Mouse (Mus musculus): Measurements from ENCODE around the gene Dnajc27. TPM values are rescaled to one million over a fixed set of nuclear protein-coding genes. Genes with fewer than 3 reads are reported as not detected.
A peak's percentile ranks its signal among the peaks of the same experiment; 100 is the strongest.

Gene Dnajc27
- polyA plus RNA-seq (2016; fragmentation: Nextera tagmentation; extraction: Ambion mirVana) = 3.5 and 4.2 TPM in 2 replicates

DNA sequence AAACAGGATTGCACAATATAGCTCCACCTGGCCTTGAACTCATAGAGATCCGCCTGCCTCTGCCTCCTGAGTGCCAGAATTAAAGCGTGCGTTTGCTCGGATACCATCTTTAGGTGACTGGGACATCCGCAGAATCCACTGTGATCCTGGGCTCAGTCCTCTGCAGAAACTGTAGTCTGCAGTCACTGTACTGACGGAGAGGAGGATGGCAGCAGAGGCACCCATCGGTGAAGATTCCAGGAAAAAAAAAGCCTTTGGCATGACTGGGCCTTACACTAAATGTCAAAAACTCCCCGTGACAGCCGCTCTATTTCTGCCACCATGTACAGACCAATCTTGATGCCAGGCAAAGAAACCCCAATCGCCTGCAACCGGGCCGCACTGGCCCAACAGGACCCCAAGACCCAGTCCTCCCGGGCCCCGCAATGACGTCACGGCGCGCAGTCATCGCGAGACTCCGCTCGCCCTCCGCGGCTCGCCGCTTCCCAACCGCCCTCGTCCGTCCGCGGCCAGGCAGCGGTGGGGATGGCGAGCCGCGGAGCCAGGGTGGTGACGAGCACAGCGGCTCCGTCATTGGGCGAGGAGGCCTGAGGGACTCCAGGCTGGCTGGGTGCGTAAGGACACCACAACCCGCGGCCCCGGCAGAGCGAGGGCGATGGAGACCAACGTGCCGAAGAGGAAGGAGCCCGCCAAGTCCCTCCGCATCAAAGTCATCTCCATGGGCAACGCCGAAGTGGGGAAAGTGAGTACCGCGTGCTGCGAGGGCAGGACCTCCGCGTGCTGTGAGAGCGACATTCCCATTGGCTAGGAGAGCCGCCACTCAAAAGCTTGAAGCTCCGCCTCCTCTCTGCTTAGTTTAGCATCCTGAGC is at the start of gene Dnajc27:
TSS of gene Dnajc27 (plus strand) at position 452 of the 870 bp plus-strand sequence.
- peak; percentile 95 for ATAC-seq
- Histone ChIP-seq H3K9ac (peak within 1 kb of the TSS; percentile 73), H3K27ac (peak within 1 kb of the TSS; percentile 91), H3K9me3 (replicated peaks) (no peaks in the 10 kb centered on the region), H3K36me3 (peaks cover 17% of the 10 kb centered on the region), H3K4me2 (peak within 1 kb of the TSS; percentile 91), H3K4me3 (peak within 1 kb of the TSS; percentile 68), H3K4me1 (peaks cover 24% of the 10 kb centered on the region), H3K27me3 (replicated peaks) (no peaks in the 10 kb centered on the region; the same call in 1 of the 2 replicates)
- 5% methylated on average over 59 of the region's 59 CpGs for WGBS (ENCODE audit: insufficient replicate concordance)

DNA sequence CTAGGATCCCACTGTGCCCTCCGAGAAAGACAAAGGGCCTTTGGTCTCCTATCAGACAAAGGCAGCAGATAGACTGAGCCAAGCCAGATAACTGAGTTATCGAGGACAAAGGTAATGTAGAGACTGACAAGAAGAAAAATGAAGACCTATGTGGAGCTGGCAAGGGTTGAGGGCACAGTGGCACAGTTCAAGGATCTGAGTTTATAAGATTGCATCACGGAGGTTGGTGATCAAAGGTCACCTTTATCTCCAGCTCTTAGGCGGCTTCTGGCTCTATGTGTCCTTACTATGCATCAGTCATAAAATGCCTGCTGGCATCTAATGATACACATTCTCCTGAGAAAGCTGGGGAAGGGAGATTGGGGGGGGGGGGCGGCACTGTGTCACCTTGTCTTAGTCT is 46.2 kb upstream of the Dnajc27 start:
- Histone ChIP-seq H3K36me3 (no peaks in the 10 kb centered on the region), H3K27ac (no peak overlapping the region), H3K4me1 (peaks cover 14% of the 10 kb centered on the region), H3K9ac (no peak overlapping the region), H3K27me3 (replicated peaks) (peaks cover 66% of the 10 kb centered on the region), H3K4me3 (no peak overlapping the region), H3K9me3 (replicated peaks) (no peaks in the 10 kb centered on the region), H3K4me2 (no peak overlapping the region)
- 66% methylated on average over 5 of the region's 5 CpGs for WGBS (ENCODE audit: insufficient replicate concordance)
- no peak for ATAC-seq

DNA sequence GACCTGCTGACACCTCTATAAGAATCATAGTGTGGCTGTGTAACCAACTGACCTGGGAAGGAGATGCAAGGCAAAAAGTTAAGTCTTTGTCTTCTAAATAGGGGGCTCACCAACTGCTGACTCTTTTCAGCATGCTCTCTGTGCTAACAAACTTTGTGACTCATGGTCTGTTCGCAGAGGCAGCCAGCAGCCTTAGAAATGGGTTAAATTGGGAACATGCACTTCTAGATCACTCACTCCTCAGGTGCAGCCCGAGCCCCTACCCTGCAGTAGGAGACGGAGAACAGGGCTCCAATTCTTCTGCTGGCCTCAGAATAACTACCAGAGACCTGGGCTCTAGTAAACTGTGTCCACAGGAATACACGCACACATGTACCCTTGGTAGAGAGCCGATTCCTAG is 44.9 kb upstream of the Dnajc27 start:
- Histone ChIP-seq H3K4me2 (peak overlapping the region; percentile 79; the same call in 1 of the 2 replicates), H3K36me3 (no peaks in the 10 kb centered on the region), H3K27ac (no peak overlapping the region), H3K4me1 (peaks cover 14% of the 10 kb centered on the region), H3K4me3 (no peak overlapping the region), H3K27me3 (replicated peaks) (peaks cover 79% of the 10 kb centered on the region), H3K9me3 (replicated peaks) (no peaks in the 10 kb centered on the region), H3K9ac (no peak overlapping the region)
- ATAC-seq = no peak
- WGBS (ENCODE audit: insufficient replicate concordance) = 25% methylated on average over 5 of the region's 5 CpGs

DNA sequence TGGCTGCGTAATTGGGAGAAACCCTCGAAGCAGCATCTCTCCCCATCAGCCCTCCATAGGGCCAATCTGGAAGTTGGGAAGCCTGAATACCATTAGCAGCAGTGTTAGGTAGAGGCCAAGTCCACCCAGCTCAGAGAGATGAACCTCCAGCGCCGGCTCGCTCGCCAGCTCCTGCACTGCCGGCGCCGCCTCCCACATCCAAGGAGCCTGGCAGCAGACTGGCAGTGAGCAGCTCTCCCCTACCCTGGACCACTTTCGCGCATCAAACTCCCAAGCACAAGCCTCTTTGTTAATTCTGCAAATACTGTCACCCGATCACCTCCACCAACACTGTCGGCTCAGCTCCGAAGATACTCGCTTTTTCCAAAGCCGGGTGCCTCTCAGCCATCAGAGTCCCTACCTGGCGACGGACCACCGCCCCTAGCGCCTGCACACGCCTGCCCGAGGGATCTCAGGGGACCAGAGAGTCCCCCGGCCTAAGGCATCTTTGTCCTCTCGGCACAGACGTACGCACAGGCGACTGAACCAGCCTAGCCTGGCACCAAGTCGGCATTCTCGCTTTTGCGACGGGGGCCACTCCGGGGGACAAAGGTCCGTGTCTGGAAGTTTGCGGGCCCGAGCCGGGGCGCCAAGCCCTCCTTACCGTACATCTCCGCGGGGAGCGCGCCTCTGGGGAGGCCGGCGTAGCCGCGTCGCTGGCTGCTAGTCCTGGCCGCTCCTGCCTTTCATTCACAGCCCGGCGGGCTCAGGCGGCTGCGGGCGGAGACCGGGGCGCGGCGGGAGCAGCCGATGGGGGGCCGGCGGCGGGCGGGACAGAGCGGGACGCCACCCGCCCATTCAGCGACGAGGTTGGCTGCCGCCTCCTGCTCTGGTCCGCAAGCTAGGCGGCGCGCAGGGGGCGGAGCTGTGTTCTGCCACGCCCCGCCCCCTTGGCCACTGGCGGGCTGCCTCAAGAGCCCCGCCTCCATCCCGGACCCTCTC is 44.0 kb upstream of the Dnajc27 start, which contains the start of gene Efr3b:
TSS of gene Efr3b (minus strand) at position 855 of the 981 bp plus-strand sequence.
- Histone ChIP-seq H3K27ac (no peak within 1 kb of the TSS), H3K27me3 (replicated peaks) (peaks cover 81% of the 10 kb centered on the region), H3K36me3 (no peaks in the 10 kb centered on the region), H3K9ac (peak within 1 kb of the TSS; percentile 56), H3K4me1 (peaks cover 14% of the 10 kb centered on the region), H3K4me3 (peak within 1 kb of the TSS; percentile 59), H3K9me3 (replicated peaks) (no peaks in the 10 kb centered on the region), H3K4me2 (peak within 1 kb of the TSS; percentile 79)
- 1% methylated on average over 64 of the region's 78 CpGs for WGBS (ENCODE audit: insufficient replicate concordance)
- ATAC-seq = peak; percentile 86

DNA sequence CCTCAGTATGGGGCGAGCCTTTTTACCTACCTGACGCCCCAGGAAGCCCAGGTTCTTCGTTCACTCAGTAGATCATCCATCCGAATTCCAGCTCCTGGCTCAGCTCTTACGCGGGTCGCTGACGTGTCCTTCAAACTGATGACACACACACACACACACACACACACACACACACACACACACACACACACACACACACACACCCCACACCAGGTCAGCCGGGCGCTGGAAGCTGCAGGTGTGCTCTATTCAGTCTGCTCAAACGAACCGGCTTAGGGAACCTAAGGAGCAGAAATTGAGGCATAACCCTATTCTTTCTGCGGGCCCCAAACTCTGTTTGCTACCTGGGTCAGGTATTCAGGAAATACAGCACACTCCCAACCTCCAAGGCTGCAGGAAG is 43.3 kb upstream of the Dnajc27 start:
- no peaks in the 10 kb centered on the region for H3K36me3 ChIP-seq
- H3K4me2 ChIP-seq = peak overlapping the region; percentile 79
- H3K9me3 ChIP-seq (replicated peaks) = no peaks in the 10 kb centered on the region
- H3K4me3 ChIP-seq = peak overlapping the region; percentile 59
- WGBS (ENCODE audit: insufficient replicate concordance) = 4% methylated on average over 13 of the region's 13 CpGs
- no peak for ATAC-seq
- H3K9ac ChIP-seq = no peak overlapping the region
- H3K4me1 ChIP-seq = peaks cover 14% of the 10 kb centered on the region
- H3K27me3 ChIP-seq (replicated peaks) = peaks cover 79% of the 10 kb centered on the region
- no peak overlapping the region for H3K27ac ChIP-seq

DNA sequence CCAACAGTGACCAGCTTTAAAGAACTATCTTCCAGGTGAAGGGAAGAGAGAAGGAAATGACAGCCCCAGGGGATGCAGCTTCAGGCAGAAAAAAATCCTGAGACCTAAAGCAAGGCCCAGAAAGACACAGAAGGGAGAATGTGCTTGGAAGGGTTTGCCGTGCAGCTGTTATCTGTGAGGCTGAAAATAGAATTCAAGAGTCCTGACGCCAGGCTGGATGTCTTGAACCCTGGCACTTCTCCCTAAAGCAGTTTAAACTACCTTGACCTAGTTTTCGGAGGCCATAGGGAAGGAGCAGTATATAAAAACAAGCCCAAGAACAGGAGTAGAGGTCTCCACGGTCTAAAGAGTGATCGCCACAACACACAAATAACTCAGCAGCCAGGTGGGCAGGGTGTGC is 40.0 kb upstream of the Dnajc27 start:
- H3K4me2 ChIP-seq = no peak overlapping the region
- no peak for ATAC-seq
- H3K36me3 ChIP-seq = no peaks in the 10 kb centered on the region
- no peak overlapping the region for H3K9ac ChIP-seq
- 60% methylated on average over 5 of the region's 5 CpGs for WGBS (ENCODE audit: insufficient replicate concordance)
- H3K4me3 ChIP-seq = no peak overlapping the region
- H3K27ac ChIP-seq = no peak overlapping the region
- peaks cover 53% of the 10 kb centered on the region for H3K27me3 ChIP-seq (replicated peaks)
- no peaks in the 10 kb centered on the region for H3K9me3 ChIP-seq (replicated peaks)
- H3K4me1 ChIP-seq = peaks cover 14% of the 10 kb centered on the region

DNA sequence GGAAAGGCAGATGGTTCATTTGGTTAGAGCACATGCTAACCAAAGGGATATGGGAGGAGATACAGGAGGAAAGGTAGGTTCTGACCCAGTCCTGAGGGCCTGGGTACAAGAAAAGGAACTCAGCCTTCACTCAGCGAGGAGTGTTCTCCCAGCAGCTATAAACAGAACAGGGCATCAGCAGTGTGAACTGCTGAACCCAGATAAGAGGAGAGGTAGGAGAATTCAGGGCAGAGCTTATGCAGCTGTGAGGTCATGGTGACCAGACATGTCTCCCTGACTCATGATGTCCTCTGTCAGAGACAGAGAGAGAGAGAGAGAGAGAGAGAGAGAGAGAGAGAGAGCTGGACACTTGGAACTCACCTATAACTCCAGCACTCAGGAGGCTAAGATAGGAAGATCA is 36.4 kb upstream of the Dnajc27 start:
- H3K9me3 ChIP-seq (replicated peaks) = no peaks in the 10 kb centered on the region
- ATAC-seq = no peak
- no peak overlapping the region for H3K9ac ChIP-seq
- peaks cover 17% of the 10 kb centered on the region for H3K27me3 ChIP-seq (replicated peaks)
- no peaks in the 10 kb centered on the region for H3K36me3 ChIP-seq
- H3K27ac ChIP-seq = no peak overlapping the region
- H3K4me1 ChIP-seq = no peaks in the 10 kb centered on the region
- 18% methylated on average over 1 of the region's 1 CpGs for WGBS (ENCODE audit: insufficient replicate concordance)
- no peak overlapping the region for H3K4me2 ChIP-seq
- H3K4me3 ChIP-seq = no peak overlapping the region

DNA sequence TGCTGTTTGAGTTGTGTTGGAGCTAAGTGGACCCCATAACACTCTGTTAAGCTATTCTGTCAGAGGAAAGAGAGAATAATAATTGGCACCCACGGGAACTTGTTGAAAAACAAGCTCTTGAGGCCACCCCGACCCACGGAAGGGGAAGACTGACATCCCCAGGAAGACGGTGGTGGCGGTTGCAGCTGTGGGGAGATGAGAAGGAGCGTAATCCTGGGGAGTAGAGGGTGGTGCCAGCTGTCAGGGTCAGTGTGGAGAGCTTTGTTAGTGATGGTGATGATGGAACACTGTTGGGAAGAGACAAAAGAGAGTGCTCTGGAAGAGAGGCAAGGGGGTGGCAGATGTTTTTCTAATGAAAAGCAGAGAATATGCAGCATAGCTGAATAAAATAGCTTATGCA is 34.4 kb upstream of the Dnajc27 start:
- H3K4me1 ChIP-seq = no peaks in the 10 kb centered on the region
- no peak overlapping the region for H3K27ac ChIP-seq
- no peak overlapping the region for H3K4me2 ChIP-seq
- no peaks in the 10 kb centered on the region for H3K27me3 ChIP-seq (replicated peaks)
- H3K9ac ChIP-seq = no peak overlapping the region
- no peaks in the 10 kb centered on the region for H3K36me3 ChIP-seq
- ATAC-seq = no peak
- no peak overlapping the region for H3K4me3 ChIP-seq
- no peaks in the 10 kb centered on the region for H3K9me3 ChIP-seq (replicated peaks)
- WGBS (ENCODE audit: insufficient replicate concordance) = 45% methylated on average over 6 of the region's 6 CpGs

DNA sequence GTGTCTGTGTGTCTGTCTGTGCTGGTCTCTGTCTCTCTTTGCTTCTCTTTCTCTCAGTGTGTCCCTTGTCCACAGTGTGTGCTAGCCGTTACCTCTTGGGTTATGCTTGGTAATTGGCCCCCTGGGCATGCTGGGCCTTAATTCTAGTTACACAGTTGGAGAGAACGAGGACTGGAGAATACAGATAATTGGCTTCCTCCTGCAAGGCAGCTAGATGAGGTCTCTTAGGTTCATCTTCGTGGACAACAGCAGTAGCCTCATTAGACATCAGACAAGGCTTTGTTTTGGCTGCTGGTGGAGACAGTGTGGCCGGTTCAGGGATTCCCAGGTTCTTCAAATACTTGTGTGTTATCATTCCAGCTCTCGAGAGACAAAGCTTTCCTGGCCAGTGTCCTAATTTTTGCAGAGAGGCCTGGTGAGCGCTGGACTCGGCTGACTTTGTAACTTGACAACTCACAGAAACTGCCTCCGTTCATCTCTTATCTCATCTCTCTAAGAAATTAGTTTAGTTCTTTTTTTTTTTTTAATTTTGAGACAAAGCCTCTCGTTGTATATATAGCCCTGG is 31.4 kb upstream of the Dnajc27 start:
- Histone ChIP-seq H3K4me1 (no peaks in the 10 kb centered on the region), H3K9me3 (replicated peaks) (no peaks in the 10 kb centered on the region), H3K9ac (no peak overlapping the region), H3K27me3 (replicated peaks) (0 out of 2 replicates have a peak, but pooled peaks cover 9% of the 10 kb centered on the region), H3K27ac (no peak overlapping the region), H3K4me2 (no peak overlapping the region), H3K4me3 (no peak overlapping the region), H3K36me3 (no peaks in the 10 kb centered on the region)
- ATAC-seq = no peak
- 47% methylated on average over 9 of the region's 9 CpGs for WGBS (ENCODE audit: insufficient replicate concordance)

DNA sequence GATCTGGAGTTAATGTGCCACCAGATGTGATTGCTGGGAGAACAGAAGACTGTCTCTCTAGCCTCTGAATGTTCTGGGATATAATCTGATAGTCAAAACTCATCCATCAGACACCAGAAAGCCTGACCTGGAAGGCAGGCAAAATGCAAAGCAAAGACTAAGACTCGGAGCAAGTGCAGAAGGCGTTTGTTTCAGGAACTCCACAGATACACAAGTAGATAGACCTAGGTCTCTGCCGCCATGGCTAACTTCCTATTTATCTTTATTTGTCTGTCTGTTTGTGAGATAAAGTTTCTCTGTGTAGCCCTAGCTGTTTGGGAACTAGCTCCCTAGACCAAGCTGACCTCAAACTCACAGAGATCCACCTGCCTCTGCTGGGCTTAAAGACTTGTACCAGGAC is 28.7 kb upstream of the Dnajc27 start:
- WGBS (ENCODE audit: insufficient replicate concordance) = 27% methylated on average over 3 of the region's 3 CpGs
- H3K4me3 ChIP-seq = no peak overlapping the region
- H3K4me2 ChIP-seq = no peak overlapping the region
- ATAC-seq = no peak
- no peak overlapping the region for H3K27ac ChIP-seq
- no peaks in the 10 kb centered on the region for H3K36me3 ChIP-seq
- no peaks in the 10 kb centered on the region for H3K4me1 ChIP-seq
- H3K27me3 ChIP-seq (replicated peaks) = 0 out of 2 replicates have a peak, but pooled peaks cover 9% of the 10 kb centered on the region
- H3K9ac ChIP-seq = no peak overlapping the region
- no peaks in the 10 kb centered on the region for H3K9me3 ChIP-seq (replicated peaks)

DNA sequence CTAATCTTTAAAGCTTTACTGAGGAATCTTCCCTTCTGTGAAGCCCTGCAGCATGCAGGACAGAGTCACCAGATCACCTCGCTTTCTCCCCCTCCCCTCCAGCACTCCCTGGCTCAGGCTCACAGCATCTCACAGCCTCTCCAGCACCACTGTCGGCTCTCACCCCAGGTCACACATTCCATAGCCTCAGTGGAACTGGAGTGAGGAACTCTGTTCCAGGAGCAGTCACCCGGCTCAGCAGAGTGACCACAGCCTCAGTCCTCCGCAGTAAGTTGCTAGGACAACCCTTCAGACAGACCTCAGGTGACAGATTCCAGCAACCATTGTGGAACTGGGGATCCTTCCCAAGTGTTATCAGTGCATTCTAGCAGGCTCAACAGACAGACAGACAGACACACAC is 27.5 kb upstream of the Dnajc27 start:
- Histone ChIP-seq H3K9me3 (replicated peaks) (no peaks in the 10 kb centered on the region), H3K4me1 (no peaks in the 10 kb centered on the region), H3K27me3 (replicated peaks) (0 out of 2 replicates have a peak, but pooled peaks cover 9% of the 10 kb centered on the region), H3K4me2 (no peak overlapping the region), H3K36me3 (no peaks in the 10 kb centered on the region), H3K27ac (no peak overlapping the region), H3K4me3 (no peak overlapping the region), H3K9ac (no peak overlapping the region)
- ATAC-seq = no peak
- WGBS (ENCODE audit: insufficient replicate concordance) = 26% methylated on average over 4 of the region's 4 CpGs

Data from liver, embryonic 12.5 days (tissue).